Mouse (Mus musculus) heart, postnatal 25 days (tissue): Measurements from ENCODE around the gene Hspbap1. TPM values are rescaled to one million over a fixed set of nuclear protein-coding genes. Genes with fewer than 3 reads are reported as not detected.

Source experiments
- DNase-seq: peaks from one replicate; pipeline ENCODE4 v3.0.0; 2022; ENCODE audit warnings: low spot score
- intact Hi-C: fragments of 180-260 bp; cut with DNase I; formaldehyde crosslinking; loops from one replicate; pipeline ENCODE4 v1.15.1; 2025
- total RNA-seq, 2 experiments: library from RNA; stranded (reverse); gene quantifications; 2 replicates each; pipeline ENCODE4 v1.2.3; 2021

Gene Hspbap1
- total RNA-seq, 2 experiments from 2014 or later, result 3.0 to 3.1 TPM

DNA sequence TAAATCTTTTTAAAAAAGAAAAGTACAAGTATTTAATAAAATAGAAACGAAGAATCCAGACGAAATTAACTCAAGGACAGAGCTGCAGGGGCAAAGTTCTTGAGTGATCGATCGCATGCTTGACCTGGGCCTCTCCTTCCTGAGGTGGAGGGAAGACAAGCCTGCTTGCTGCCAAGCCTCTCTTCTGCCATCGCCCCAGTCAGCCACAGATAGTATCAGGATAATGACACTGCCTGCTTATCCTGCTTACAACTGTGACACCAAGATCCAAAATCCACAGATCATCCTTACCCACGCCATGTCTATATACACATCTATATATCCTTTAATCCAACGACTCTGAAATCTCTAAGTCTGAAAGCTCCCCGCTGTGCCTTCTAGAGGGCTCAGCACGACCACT, 13.5 kb upstream of the Hspbap1 start:
- no peak for DNase-seq
- intact Hi-C loops, result no loop called here

DNA sequence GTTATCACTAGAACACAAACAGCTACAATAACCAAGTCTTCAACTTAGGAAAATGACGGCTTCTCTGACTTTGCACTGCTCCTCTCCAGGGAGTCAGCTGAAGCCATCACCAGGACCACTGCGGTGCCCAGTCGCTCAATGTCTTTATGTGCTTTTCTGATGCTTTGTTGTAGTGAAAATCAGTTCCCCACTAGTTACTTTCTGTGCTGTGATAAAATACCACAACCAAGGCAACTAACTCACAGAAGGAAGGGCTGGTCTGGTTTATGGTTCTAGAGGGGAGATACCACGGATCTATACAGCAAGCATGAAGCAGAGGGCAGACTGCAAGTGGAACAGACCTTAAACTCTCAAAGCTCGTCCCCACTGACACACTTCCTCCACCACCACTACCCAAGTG, 10.8 kb upstream of the Hspbap1 start:
- intact Hi-C loops, result no loop called here
- DNase-seq, result no peak

DNA sequence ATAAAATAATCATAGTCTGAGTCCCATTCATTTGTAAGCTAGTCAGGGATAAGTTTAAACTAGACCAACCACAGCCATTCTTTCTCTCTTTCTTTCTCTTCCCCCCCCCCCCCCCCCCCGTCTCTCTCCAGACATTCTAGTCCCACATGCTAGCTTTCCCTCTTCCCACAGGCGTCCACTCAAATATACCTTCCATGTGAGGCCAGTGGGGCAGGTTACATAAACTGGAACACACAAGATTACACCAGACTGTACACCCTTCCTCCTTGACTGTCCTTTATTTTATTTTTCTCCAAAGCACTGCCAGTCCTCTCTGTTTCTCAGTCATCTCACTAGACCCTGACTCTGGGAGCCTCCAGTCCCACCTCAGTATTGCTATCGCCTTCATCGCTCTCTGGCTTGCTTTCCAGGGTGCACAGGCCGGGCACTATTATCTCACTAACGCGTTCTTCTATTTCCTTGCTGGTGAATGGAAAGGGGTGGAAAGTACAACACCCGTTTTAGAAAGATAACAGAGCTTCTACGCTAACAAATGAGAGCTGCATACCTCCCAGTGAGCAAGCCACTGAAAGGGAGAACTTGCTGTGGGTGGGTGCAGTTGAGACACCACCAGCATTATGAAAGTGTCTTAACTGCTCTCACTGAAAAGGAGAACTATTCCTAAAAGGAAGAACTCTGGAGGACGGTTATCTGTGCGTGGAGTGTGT, 6.4 kb upstream of the Hspbap1 start:
- intact Hi-C loops, result no loop called here
- DNase-seq, result no peak

GRCm38 (mm10) chr16:35764941-35765340, 5.2 kb upstream of the Hspbap1 start:
- DNase-seq, result no peak
- intact Hi-C loops, result loop anchor here (5.0 kb wide), 1 partner anchor 102 kb away; no protein-coding TSS in a partner anchor

DNA sequence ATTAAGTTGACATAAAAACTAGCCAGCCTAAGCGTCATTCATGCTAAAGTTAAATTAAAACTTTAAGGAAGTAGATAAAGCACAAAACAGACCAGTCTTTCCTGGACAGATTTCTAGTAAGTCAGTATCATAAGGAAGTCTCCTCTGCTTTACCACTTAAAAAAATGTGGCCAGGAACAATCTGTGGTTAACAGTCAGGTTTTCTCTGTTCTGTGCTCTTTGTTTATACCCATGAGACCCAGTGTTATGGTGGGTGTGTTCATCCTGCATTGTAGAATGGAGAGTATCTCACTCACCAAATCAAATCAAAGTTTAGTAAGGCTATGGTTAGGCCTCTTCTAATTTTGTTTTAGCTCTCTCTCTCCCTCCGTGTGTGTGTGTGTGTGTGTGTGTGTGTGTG, 4.7 kb upstream of the Hspbap1 start:
- intact Hi-C loops, result loop anchor here (5.0 kb wide), 1 partner anchor 102 kb away; no protein-coding TSS in a partner anchor
- DNase-seq, result no peak

- no peak for DNase-seq
- intact Hi-C loops, result loop anchor here (5.0 kb wide), 1 partner anchor 101 kb away; no protein-coding TSS in a partner anchor
Observed at GRCm38 (mm10) chr16:35766366-35766765, 3.8 kb upstream of the Hspbap1 start.

GRCm38 (mm10) chr16:35768469-35768784, 1.7 kb upstream of the Hspbap1 start:
- DNase-seq, result no peak
- intact Hi-C loops, result loop anchor here (5.0 kb wide), 1 partner anchor 99 kb away; no protein-coding TSS in a partner anchor

DNA sequence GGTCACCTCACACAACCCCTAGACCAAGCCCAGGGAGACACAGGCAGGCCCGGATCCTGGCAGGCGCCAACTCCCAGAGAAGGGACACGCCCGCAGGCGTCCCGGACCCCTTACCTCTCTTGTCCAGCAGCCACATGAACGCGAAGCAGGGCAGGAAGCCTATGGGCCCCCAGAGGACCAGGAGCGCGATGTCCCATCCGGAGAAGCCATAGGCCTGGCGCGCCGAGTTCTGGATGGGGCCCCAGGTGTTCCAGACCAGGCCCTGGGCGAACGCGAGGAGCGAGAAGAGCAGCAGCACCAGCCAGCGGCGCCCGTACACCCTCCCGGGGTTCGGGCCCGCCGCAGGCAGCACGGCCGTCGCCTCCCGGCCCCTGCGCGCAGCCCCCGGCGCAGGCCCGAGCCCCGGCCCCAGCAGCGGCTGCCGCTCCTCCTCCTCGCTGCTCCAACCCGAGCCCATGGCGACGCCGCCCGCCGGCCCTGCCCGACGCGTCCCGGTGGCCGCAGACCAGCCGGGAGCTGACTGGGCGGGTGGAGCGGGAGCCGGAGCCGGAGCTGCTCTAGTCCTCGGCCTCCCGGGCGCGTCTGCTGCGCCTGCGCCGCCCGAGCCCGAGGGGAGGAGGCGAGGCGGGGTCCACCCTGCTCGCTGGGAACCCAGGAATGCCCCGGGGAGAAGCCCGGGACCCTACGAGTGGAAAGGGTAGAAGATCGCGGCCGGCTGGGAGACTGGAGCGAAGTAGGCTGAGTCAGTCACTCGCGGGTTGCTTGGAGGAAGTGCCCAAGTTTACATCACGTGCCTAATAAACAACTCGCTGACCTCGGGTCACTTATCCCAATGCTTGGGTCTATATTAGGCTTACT, 1.2 kb upstream of the Hspbap1 start, which contains the start of gene Dirc2:
Dirc2 (minus strand) TSS at position 572 of the 858 bp plus-strand sequence.
- intact Hi-C loops, result loop anchor here (5.0 kb wide), 1 partner anchor 98 kb away; no protein-coding TSS in a partner anchor
- DNase-seq, result peak; percentile 75

GRCm38 (mm10) chr16:35771141-35771540, 966 bp downstream of the Hspbap1 start:
- intact Hi-C loops, result no loop called here
- no peak for DNase-seq

GRCm38 (mm10) chr16:35771606-35772005, 1.4 kb downstream of the Hspbap1 start:
- DNase-seq, result no peak
- intact Hi-C loops, result no loop called here

- DNase-seq, result no peak
- intact Hi-C loops, result no loop called here
Observed at GRCm38 (mm10) chr16:35772598-35772997, 2.4 kb downstream of the Hspbap1 start.

DNA sequence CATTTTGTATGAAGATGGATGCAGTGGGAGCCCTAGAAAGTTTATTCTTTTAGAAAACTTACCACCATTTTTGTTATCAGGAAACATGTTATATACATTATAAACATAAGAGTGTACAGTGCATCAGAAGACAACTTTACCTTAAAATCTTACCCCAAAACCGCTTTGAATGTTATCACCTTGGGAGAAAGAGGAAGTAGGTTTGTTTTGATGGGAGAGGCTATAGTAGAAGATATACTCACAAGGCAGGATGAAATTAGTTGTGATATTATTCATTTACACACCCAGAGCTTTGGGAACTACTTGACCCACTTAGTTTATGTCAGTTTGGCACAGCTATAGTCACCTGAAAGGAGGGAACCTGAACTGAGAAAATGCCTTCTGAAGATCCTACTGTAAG, 5.7 kb downstream of the Hspbap1 start:
- no peak for DNase-seq
- intact Hi-C loops, result no loop called here

- DNase-seq, result no peak
- intact Hi-C loops, result no loop called here
Observed at GRCm38 (mm10) chr16:35776737-35777136, 6.6 kb downstream of the Hspbap1 start.

GRCm38 (mm10) chr16:35777768-35778167, 7.6 kb downstream of the Hspbap1 start:
- intact Hi-C loops, result no loop called here
- no peak for DNase-seq

DNA sequence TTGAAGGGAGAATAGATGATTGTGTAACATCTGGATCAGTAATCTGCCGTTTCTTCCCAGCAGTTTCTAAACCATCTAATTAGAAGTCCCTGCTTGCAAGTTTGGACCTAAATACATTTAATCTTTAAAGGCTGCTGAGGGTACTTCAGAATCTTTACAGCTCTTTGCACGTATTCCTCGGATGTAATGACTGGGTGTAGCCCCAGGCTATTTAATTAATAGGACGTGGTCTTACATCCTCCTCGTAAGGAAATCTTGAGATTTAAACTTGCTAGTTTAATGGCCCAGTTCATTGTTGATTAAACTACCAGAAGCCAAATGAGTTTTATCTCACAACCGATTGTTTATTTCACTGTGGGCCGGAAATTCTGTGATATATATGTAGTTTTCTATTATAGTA, 9.5 kb downstream of the Hspbap1 start:
- intact Hi-C loops, result no loop called here

GRCm38 (mm10) chr16:35781096-35781495, 10.9 kb downstream of the Hspbap1 start:
- DNase-seq, result no peak
- intact Hi-C loops, result no loop called here

More for the DNA sequence above, 9.5 kb downstream of the Hspbap1 start:
- no peak for DNase-seq

DNA sequence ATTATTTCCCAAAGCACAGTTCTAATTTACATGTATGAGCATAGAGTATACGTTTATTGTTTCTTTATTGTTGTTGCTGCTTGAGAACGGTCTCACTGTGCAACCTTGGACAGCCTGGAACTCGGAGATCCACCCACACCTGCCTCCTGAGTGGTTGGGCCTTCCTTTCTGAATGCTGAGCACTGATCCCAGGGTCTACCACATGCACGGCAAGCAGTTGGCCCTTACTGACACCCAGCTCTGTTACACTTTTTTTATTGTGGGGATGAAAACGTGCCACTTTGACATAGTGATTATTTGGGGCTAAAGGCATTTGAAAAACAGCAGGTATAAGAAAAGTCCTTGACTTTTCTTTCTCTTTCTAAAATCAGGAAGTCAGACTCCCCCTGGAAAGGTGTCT, 11.5 kb downstream of the Hspbap1 start:
- intact Hi-C loops, result no loop called here
- DNase-seq, result no peak

DNA sequence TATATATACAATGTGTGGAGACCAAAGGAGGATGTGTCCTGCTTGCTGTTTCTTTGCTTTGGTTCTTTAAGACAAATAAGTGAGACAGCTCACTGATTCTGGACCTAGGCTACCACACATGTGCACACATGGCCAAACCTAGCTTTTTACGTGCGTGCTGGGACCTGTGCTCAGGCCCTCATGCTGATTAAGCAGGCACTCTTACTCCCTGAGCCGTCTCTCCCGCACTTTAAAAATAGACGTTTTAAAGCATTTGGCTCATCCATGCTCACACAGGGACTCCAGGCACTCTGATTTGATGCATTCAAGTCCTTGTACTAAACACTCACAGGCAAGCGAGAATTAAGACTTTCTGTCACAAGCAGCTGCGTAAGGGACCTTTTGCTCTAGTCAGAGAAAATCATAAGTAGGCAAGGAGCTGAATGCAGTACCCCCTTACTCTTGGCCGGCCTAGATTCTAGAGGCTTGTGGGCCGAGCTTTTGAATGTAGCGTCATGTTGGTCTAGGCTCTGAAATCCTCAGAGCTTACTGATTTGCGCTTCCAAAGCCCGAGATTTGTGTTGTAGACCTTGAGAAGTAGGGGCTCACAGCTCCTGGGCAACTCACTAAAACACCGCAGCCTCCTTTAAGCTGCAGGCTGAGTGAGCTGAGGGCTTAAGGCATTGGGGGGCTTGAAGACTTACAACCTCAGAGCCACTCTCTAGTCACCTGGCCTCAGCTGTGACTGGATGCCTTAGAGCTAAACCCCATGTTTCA, 12.5 kb downstream of the Hspbap1 start:
- intact Hi-C loops, result no loop called here
- no peak for DNase-seq

DNA sequence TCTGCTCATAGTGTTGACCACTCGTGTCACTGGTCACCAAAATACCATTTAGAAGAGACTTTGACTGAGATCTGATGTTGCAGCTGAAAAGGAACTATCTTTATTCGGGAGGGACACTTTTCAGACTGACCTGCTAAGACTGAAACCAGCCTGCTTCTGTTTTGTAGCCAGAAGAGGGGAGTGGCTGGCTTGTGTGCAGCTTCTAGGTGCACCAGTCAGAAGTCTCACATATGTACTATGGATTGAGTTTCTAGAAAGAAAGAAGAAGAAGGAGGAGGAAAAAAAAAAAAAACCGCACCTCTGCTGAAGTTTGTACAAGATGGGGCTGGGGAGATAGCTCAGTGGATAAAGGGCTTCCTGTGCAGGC, 13.0 kb downstream of the Hspbap1 start:
- DNase-seq, result no peak
- intact Hi-C loops, result no loop called here

DNA sequence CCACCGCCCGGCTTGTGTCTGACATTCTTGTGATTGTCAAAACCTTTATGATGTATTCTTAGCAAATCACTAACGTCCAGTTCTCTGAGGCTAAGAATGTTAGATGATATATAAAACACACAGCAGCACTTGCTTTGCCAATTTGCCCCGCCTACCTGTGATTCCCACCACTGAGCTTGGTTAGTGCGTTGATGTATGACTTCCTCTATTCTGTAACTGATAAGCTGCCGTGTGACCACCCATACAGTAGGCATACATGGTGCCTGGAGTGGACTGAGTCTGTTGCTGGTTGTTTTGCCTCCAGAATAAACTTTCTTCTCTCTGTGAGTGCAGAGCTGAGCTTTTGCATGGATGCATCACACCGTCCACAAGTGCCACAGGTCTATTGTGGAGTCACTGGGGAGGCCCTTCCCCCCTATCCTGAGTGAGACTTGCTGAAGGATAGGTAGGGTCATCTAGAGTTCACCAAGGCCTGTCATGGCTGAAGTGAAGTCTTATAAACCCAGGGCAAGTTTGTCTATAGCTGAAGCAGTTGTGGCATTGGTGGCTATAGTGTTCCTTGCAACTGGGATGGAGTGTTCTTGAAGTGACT, 14.1 kb downstream of the Hspbap1 start:
- DNase-seq, result no peak
- intact Hi-C loops, result no loop called here
